ENCODE assay signal across 8 mouse cellular contexts in the genomic region with DNA sequence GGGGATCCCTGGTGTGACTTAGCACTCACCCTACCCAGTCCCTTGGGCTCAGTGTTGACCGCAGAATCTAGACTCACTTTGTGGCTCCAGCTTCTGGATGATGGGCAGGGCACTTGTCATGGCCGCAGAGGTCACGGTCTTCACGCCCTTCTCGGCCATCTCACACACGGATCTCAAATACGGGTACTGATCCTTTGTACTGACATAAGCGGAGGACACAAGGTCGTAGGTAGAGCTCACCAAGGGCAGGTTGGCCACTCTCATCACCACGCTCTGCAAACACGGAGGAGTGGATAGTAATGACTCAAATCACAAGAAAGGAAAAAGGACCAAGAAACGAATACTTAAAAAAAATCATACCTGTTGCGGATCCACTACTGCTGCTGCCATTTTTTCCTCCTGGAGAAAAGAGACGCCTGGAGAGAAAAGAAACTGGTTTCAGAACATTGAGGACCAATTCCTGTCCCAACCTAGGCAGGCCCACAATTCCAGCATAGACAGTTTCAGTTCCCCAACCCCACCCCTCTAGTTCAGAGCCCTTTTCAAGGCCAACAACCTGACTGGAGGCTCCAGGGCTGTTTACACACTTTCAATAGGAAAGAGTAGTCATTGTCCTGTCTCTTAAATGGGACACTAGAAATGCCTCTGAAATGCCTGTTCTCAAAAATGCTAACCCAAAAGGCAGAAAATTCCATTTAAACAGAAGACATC. TPM values are rescaled to one million over a fixed set of nuclear protein-coding genes. Genes with fewer than 3 reads are reported as not detected.
DNase-seq lines count a peak whose midpoint lies in the region; ATAC-seq and TF ChIP-seq lines count a peak whose summit lies in the region.

No protein-coding gene starts in this region.

- H3K4me2 ChIP-seq in hindbrain, embryonic 14.5 days (replicated peaks), result peak overlapping the region; percentile 77

- no peak for DNase-seq in gastrocnemius, adult 2 months
- no peak for DNase-seq in gastrocnemius, postnatal 10 days
- no peak for DNase-seq in hindbrain, embryonic 14.5 days (ENCODE audit: low spot score)
- DNase-seq in midbrain, embryonic 10.5 days (ENCODE audit: low spot score), result no peak
- DNase-seq in testis, postnatal 10 days (ENCODE audit: low spot score), result no peak
- no peak for DNase-seq in right cerebral cortex, postnatal 36 days (ENCODE audit: low spot score in 2 of 2)
- DNase-seq in layer of hippocampus, adult 9-11 months, result no peak

- H3K27me3 ChIP-seq in hindbrain, embryonic 14.5 days (ENCODE audit: control insufficient read depth, insufficient read depth, low read length), result no peaks in the 10 kb centered on the region
- H3K27me3 ChIP-seq in midbrain, embryonic 10.5 days (ENCODE audit: low read depth, poor library complexity, severe bottlenecking), result no peaks in the 10 kb centered on the region

- peak overlapping the region; percentile 94 for H3K27ac ChIP-seq in gastrocnemius, adult 2 months
- H3K27ac ChIP-seq in bone marrow, adult 2 months (ENCODE audit: control insufficient read depth, insufficient read depth, low read depth, low read length, poor library complexity), result no peak overlapping the region
- no peak overlapping the region for H3K27ac ChIP-seq in hindbrain, embryonic 14.5 days
- no peak overlapping the region for H3K27ac ChIP-seq in midbrain, embryonic 10.5 days (replicated peaks)

- no peak for TF ChIP-seq CTCF in gastrocnemius, adult 2 months (IDR thresholded peaks at IDR 0.05)
- TF ChIP-seq CTCF in bone marrow, adult 2 months (IDR thresholded peaks at IDR 0.05; ENCODE audit: control insufficient read depth, insufficient read depth, low read length), result no peak; the same call in 1 of the 2 replicates

- TF ChIP-seq POLR2A in bone marrow, adult 2 months (IDR thresholded peaks at IDR 0.05; ENCODE audit: borderline replicate concordance, control insufficient read depth, low read depth, low read length), result no peak

- peak overlapping the region; percentile 90 for H3K4me3 ChIP-seq in gastrocnemius, adult 2 months
- peak overlapping the region; percentile 28 for H3K4me3 ChIP-seq in bone marrow, adult 2 months (replicated peaks; ENCODE audit: control insufficient read depth, low read depth, low read length)
- H3K4me3 ChIP-seq in hindbrain, embryonic 14.5 days (replicated peaks; ENCODE audit: low read length), result peak overlapping the region; percentile 55; the same call in 1 of the 2 replicates
- H3K4me3 ChIP-seq in midbrain, embryonic 10.5 days, result peak overlapping the region; percentile 73; the same call in 1 of the 2 replicates

- no peak overlapping the region for H3K9ac ChIP-seq in hindbrain, embryonic 14.5 days

- H3K9me3 ChIP-seq in hindbrain, embryonic 14.5 days (ENCODE audit: control insufficient read depth, low read length), result no peaks in the 10 kb centered on the region
- H3K9me3 ChIP-seq in midbrain, embryonic 10.5 days (replicated peaks), result no peaks in the 10 kb centered on the region

- WGBS in bone marrow, adult 2 months, result 90% methylated on average over 14 of the region's 14 CpGs
- WGBS in hindbrain, embryonic 14.5 days, result 94% methylated on average over 14 of the region's 14 CpGs
- 96% methylated on average over 14 of the region's 14 CpGs for WGBS in midbrain, embryonic 10.5 days

- intact Hi-C loops in gastrocnemius, adult 2 months (cut with DNase I), result no loop called here

- no peak for ATAC-seq in hindbrain, embryonic 14.5 days (ENCODE audit: low FRiP score)

- peaks cover 12% of the 10 kb centered on the region for H3K36me3 ChIP-seq in hindbrain, embryonic 14.5 days (replicated peaks; ENCODE audit: control insufficient read depth, insufficient read depth)
- peaks cover 34% of the 10 kb centered on the region for H3K36me3 ChIP-seq in midbrain, embryonic 10.5 days

- peaks cover 7% of the 10 kb centered on the region for H3K4me1 ChIP-seq in bone marrow, adult 2 months (ENCODE audit: control insufficient read depth, insufficient read depth, low read length)
- peaks cover 7% of the 10 kb centered on the region; the same call in 1 of the 2 replicates for H3K4me1 ChIP-seq in hindbrain, embryonic 14.5 days (replicated peaks; ENCODE audit: control insufficient read depth, insufficient read depth, low read length)
- H3K4me1 ChIP-seq in midbrain, embryonic 10.5 days, result peaks cover 37% of the 10 kb centered on the region

RNA-seq across cellular contexts. Expression of gene Plin2, which starts 1.4 kb away (rescaled TPM):
- 10 to 100 TPM; 32.4 to 60.2 TPM for total RNA-seq in gastrocnemius, adult 2 months (2021)
- 10 to 100 TPM; 69.6 to 84.5 TPM for total RNA-seq in gastrocnemius, postnatal 10 days (2021)
- 28.8 and 49.0 TPM in 2 replicates for polyA plus RNA-seq in bone marrow, adult 2 months (2011; ENCODE audit: insufficient read depth, insufficient read length, low replicate concordance, missing spikeins)
- polyA plus RNA-seq in hindbrain, embryonic 14.5 days (2014; fragmentation: Nextera tagmentation; extraction: Ambion mirVana), result 49.1 and 50.9 TPM in 2 replicates
- polyA plus RNA-seq in midbrain, embryonic 10.5 days (2016; fragmentation: Nextera tagmentation; extraction: Ambion mirVana), result 76.2 and 79.3 TPM in 2 replicates

RNA-seq across cellular contexts. Expression of gene Haus6, which starts 56.6 kb away (rescaled TPM):
- total RNA-seq in gastrocnemius, adult 2 months (2021), result 1 to 10 TPM; 5.0 to 5.3 TPM
- 1 to 10 TPM; 5.7 to 6.9 TPM for total RNA-seq in gastrocnemius, postnatal 10 days (2021)
- 6.4 and 7.4 TPM in 2 replicates for polyA plus RNA-seq in bone marrow, adult 2 months (2011; ENCODE audit: insufficient read depth, insufficient read length, low replicate concordance, missing spikeins)
- 7.5 and 8.6 TPM in 2 replicates for polyA plus RNA-seq in hindbrain, embryonic 14.5 days (2014; fragmentation: Nextera tagmentation; extraction: Ambion mirVana)
- polyA plus RNA-seq in midbrain, embryonic 10.5 days (2016; fragmentation: Nextera tagmentation; extraction: Ambion mirVana), result 29.1 and 30.7 TPM in 2 replicates

Comparison
In these comparisons a context has a peak if more than half of its experiments do, and no peak if none do; other contexts are left out.
1. H3K4me3 ChIP-seq: peak in every context shown above with its lines; median percentile 90 in gastrocnemius, adult 2 months; 73 in midbrain, embryonic 10.5 days; 55 in hindbrain, embryonic 14.5 days; 28 in bone marrow, adult 2 months.